Mouse (Mus musculus) testis, adult 2 months (tissue): Measurements from ENCODE around the gene Gnl3. TPM values are rescaled to one million over a fixed set of nuclear protein-coding genes. Genes with fewer than 3 reads are reported as not detected.
A peak's percentile ranks its signal among the peaks of the same experiment; 100 is the strongest.

Source experiments
- H3K27ac ChIP-seq: fragments of 200-500 bp; 2 replicates; pipeline ENCODE4 v1.5.1; 2012; ENCODE audit warnings: low read depth, low read length; ENCODE audit not compliant: control insufficient read depth, insufficient read depth
- H3K27me3 ChIP-seq: fragments of 200-500 bp; 2 replicates; pipeline ENCODE4 v1.6.1; 2012; ENCODE audit warnings: mild to moderate bottlenecking, low read length, moderate library complexity; ENCODE audit not compliant: control insufficient read depth, insufficient read depth
- H3K36me3 ChIP-seq: fragments of 200-500 bp; 2 replicates; pipeline ENCODE4 v1.6.1; 2012; ENCODE audit warnings: mild to moderate bottlenecking, low read length; ENCODE audit not compliant: control insufficient read depth, insufficient read depth
- H3K4me1 ChIP-seq: fragments of 200-500 bp; 2 replicates; pipeline ENCODE4 v1.6.1; 2012; ENCODE audit warnings: low read length; ENCODE audit not compliant: control insufficient read depth, insufficient read depth
- H3K4me3 ChIP-seq: fragments of 200-500 bp; 2 replicates; pipeline ENCODE4 v1.5.1; 2012; ENCODE audit warnings: low read depth, mild to moderate bottlenecking, low read length, moderate library complexity, mixed read lengths; ENCODE audit not compliant: control insufficient read depth
- CTCF ChIP-seq: fragments of 200-500 bp; IDR thresholded peaks from 2 replicates; pipeline ENCODE4 v1.5.1; 2012; ENCODE audit warnings: low read depth, mild to moderate bottlenecking, inconsistent platforms, low read length, moderate library complexity; ENCODE audit not compliant: control insufficient read depth, insufficient read depth, insufficient replicate concordance
- POLR2A ChIP-seq: fragments of 200-500 bp; IDR thresholded peaks from 2 replicates; pipeline ENCODE4 v1.6.1; 2012; ENCODE audit warnings: low read depth, mild to moderate bottlenecking, inconsistent platforms, low read length, moderate library complexity; ENCODE audit not compliant: control insufficient read depth
- polyA plus RNA-seq: library from polyadenylated mRNA; depleted of rRNA; stranded (reverse); fragments of >200 nt; gene quantifications from 2 replicates; pipeline ENCODE4 v1.2.3, GENCODE M21; 2012; rRNA removed

Gene Gnl3
- polyA plus RNA-seq, 1 experiment = 18.1 TPM

DNA sequence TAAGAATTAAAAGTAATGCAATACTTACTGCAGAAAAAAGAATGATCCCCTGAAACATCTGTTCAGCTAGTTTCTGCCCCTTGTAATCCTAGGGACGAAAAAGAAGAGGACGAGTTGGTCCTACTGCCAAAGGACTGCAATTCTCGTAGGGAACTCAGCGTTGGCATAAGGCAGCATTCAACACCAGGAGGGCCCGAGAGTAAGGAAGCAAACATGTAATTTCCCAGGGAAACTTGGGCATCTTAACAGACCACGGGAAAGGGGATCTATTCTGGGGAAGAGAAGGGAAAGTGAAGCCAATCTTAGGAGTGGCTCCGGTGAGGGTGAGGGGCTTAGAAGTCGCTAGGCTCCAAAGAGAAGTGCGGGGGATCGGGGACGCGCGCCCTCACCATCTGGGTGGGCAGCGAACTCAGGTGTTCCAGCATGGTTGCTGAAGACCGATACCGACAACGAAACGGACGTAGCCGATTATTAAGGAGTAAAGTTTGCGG, 18.1 kb downstream of the Gnl3 start:
- peak overlapping the region; percentile 88 for H3K27ac ChIP-seq
- TF ChIP-seq POLR2A = no peak
- TF ChIP-seq CTCF = no peak
- peak overlapping the region; percentile 90 for H3K4me3 ChIP-seq
- no peaks in the 10 kb centered on the region for H3K27me3 ChIP-seq
- peaks cover 3% of the 10 kb centered on the region for H3K4me1 ChIP-seq
- H3K36me3 ChIP-seq = no peaks in the 10 kb centered on the region

DNA sequence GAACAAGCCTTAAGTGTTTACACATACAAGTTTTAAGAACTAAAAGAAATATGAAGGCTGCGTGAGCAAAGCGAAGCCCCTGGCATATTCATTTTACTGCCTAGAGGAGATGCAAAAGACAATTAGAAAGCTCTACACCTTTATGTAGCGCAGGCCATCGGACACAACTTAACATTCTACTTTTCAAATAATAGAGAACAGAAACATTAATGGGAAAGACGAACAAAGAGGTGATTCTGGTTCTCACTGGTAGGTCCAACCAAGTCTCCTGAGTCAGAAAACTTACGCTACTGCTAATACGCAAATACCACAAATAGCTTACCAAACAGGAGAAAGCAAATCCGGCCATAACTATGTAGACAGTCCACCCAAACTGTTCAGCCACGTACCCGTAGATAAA, 18.6 kb downstream of the Gnl3 start:
- TF ChIP-seq POLR2A = no peak
- TF ChIP-seq CTCF = no peak
- Histone ChIP-seq H3K27ac (no peak overlapping the region), H3K4me3 (peak overlapping the region; percentile 90; the same call in 1 of the 2 replicates), H3K4me1 (peaks cover 3% of the 10 kb centered on the region), H3K27me3 (no peaks in the 10 kb centered on the region), H3K36me3 (no peaks in the 10 kb centered on the region)

DNA sequence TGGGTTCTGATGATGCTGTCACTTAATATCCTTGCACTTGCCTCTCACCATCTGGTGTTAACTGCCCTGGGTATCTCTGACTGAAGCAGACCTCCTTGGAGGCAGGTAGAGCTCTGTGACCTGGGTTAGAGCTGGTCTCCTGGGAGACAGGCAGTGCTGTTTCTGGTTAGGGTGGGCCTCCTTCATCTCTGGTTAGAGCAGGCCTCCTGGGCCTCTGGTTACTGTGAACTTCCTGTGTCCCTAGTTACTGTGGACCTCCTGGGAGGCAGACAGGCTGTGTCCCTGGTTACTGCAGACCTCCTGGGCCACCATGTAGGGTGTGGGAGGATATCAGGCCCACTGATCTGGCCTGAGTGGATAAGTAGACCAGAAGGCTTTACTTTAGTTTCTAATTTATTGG, 22.5 kb downstream of the Gnl3 start:
- H3K36me3 ChIP-seq = no peaks in the 10 kb centered on the region
- no peaks in the 10 kb centered on the region for H3K4me1 ChIP-seq
- H3K4me3 ChIP-seq = no peak overlapping the region
- H3K27me3 ChIP-seq = no peaks in the 10 kb centered on the region
- no peak overlapping the region for H3K27ac ChIP-seq
- TF ChIP-seq POLR2A = no peak
- no peak for TF ChIP-seq CTCF

DNA sequence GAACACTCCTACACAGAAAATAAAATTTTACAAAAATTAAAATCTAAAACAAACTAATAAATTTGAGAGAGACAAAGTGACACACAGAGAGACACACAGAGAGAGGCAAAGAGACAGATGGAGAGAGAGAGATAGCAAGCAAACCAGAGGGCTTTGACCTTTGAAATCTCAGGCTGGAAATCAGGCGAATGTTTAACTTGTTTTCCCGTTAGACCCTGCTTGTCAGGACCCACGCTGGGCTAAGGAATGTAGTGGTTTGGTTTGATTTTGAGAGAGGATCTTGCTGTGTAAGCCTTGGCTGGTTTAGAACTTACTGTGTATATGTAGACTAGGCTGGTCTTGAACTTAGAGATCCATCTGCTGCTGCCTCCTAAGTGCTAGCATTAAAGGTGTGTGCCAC, 42.7 kb downstream of the Gnl3 start:
- H3K36me3 ChIP-seq = peaks cover 2% of the 10 kb centered on the region; the same call in 1 of the 2 replicates

DNA sequence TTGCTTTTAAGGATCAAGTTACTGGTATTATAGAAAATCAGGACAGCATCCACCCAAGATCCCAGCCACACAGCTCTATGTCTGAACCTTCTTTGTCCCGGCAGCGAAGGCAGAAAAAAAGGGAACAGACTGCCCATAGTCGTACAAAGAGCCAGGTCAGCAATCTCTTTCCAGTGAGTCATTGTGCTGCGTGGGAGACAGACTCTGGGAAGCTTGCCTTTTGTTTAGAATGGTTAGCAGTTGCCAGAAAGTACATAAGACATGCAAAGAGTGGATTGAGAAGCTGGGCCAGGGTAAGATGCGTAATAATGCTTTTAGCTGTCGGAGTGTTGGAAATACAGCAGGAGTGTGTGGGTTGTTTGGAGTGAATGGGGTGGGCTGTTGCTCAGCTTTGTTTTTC, 44.7 kb downstream of the Gnl3 start:
- TF ChIP-seq POLR2A (no peak), CTCF (no peak)
- Histone ChIP-seq H3K36me3 (peaks cover 2% of the 10 kb centered on the region; the same call in 1 of the 2 replicates), H3K27me3 (no peaks in the 10 kb centered on the region), H3K4me3 (no peak overlapping the region), H3K4me1 (no peaks in the 10 kb centered on the region), H3K27ac (no peak overlapping the region)

More for the DNA sequence above, 42.7 kb downstream of the Gnl3 start:
- H3K4me3 ChIP-seq = no peak overlapping the region
- no peak overlapping the region for H3K27ac ChIP-seq
- H3K27me3 ChIP-seq = no peaks in the 10 kb centered on the region
- H3K4me1 ChIP-seq = no peaks in the 10 kb centered on the region
- TF ChIP-seq POLR2A = no peak
- no peak for TF ChIP-seq CTCF

Other genes with a start within 250 kb of the Gnl3 start
- gene Tmem110, start 193.6 kb downstream of the Gnl3 start, polyA plus RNA-seq = 3.6 and 3.7 TPM in 2 replicates
- gene Mustn1, start 140.0 kb downstream of the Gnl3 start, polyA plus RNA-seq = 1.3 and 1.7 TPM in 2 replicates
- 0.07 and 0.21 TPM in 2 replicates for gene Itih4, start 132.7 kb downstream of the Gnl3 start, polyA plus RNA-seq
- gene Itih3, start 95.4 kb downstream of the Gnl3 start, polyA plus RNA-seq = 0.36 and 0.66 TPM in 2 replicates
- not detected in 2 replicates for gene Itih1, start 75.9 kb downstream of the Gnl3 start, polyA plus RNA-seq
- gene Nek4, start 67.8 kb downstream of the Gnl3 start, polyA plus RNA-seq = 30.3 and 33.4 TPM in 2 replicates
- gene Glt8d1, start 17.8 kb downstream of the Gnl3 start, polyA plus RNA-seq = 170 and 200 TPM in 2 replicates
- 613 and 684 TPM in 2 replicates for gene Spcs1, start 17.5 kb downstream of the Gnl3 start, polyA plus RNA-seq
- 8.3 and 8.5 TPM in 2 replicates for gene Pbrm1, start within 50 bp of the Gnl3 start, polyA plus RNA-seq
- 8.9 and 11.8 TPM in 2 replicates for gene Smim4, start 109.8 kb upstream of the Gnl3 start, polyA plus RNA-seq
- 24.4 and 27.4 TPM in 2 replicates for gene Nt5dc2, start 111.9 kb upstream of the Gnl3 start, polyA plus RNA-seq
- gene Stab1, start 149.5 kb upstream of the Gnl3 start, polyA plus RNA-seq = 8.0 and 9.2 TPM in 2 replicates
- 0.48 and 0.59 TPM in 2 replicates for gene Tnnc1, start 189.2 kb upstream of the Gnl3 start, polyA plus RNA-seq
- 62.1 and 63.8 TPM in 2 replicates for gene Nisch, start 197.8 kb upstream of the Gnl3 start, polyA plus RNA-seq
- gene Sema3g, start 198.7 kb upstream of the Gnl3 start, polyA plus RNA-seq = 0.65 and 0.79 TPM in 2 replicates
- 1,194 and 1,232 TPM in 2 replicates for gene Phf7, start 232.2 kb upstream of the Gnl3 start, polyA plus RNA-seq
- 84.1 and 84.7 TPM in 2 replicates for gene Bap1, start 232.3 kb upstream of the Gnl3 start, polyA plus RNA-seq